Mouse (Mus musculus) midbrain, embryonic 13.5 days (tissue): ENCODE results near the gene Fdxr. TPM values are rescaled to one million over a fixed set of nuclear protein-coding genes. Genes with fewer than 3 reads are reported as not detected.

Experiments
- ATAC-seq: fragments of 200-750 bp; cut with Nextera tagmentation; 2 replicates; pipeline ENCODE4 v1.8.0; 2017; ENCODE audit warnings: mild to moderate bottlenecking, moderate TSS enrichment, moderate library complexity
- H3K27ac ChIP-seq: fragments of 300-500 bp; sonication (generic); 2 replicates; pipeline ENCODE4 v1.5.1; 2015; ENCODE audit warnings: inconsistent platforms, mild to moderate bottlenecking, moderate library complexity
- H3K27me3 ChIP-seq: fragments of 300-500 bp; sonication (generic); 2 replicates; pipeline ENCODE4 v1.6.1; 2015; ENCODE audit warnings: mild to moderate bottlenecking, inconsistent platforms
- H3K36me3 ChIP-seq: fragments of 300-500 bp; sonication (generic); 2 replicates; pipeline ENCODE4 v1.6.1; 2015; ENCODE audit warnings: mild to moderate bottlenecking, inconsistent platforms
- H3K4me1 ChIP-seq: fragments of 300-500 bp; sonication (generic); replicated peaks from 2 replicates; pipeline ENCODE4 v1.6.1; 2015; ENCODE audit warnings: inconsistent platforms
- H3K4me2 ChIP-seq: fragments of 300-500 bp; sonication (generic); replicated peaks from 2 replicates; pipeline ENCODE4 v1.6.1; 2015; ENCODE audit warnings: moderate library complexity, mild to moderate bottlenecking, inconsistent platforms
- H3K4me3 ChIP-seq: fragments of 300-500 bp; sonication (generic); replicated peaks from 2 replicates; pipeline ENCODE4 v1.5.1; 2015; ENCODE audit warnings: mild to moderate bottlenecking, inconsistent platforms
- H3K9ac ChIP-seq: fragments of 300-500 bp; sonication (generic); replicated peaks from 2 replicates; pipeline ENCODE4 v1.6.1; 2015; ENCODE audit warnings: mild to moderate bottlenecking, inconsistent platforms
- H3K9me3 ChIP-seq: fragments of 300-500 bp; sonication (generic); 2 replicates; pipeline ENCODE4 v1.6.1; 2016; ENCODE audit warnings: mild to moderate bottlenecking, inconsistent platforms
- WGBS: fragments of 180-500 bp; shearing (Covaris S2); methylation state at CpG from one replicate; pipeline ENCODE4 v1.1.7; 2015; 5-methylcytosine and 5-hydroxymethylcytosine counted together
- polyA plus RNA-seq: library from polyadenylated mRNA; unstranded; fragments of >200 nt; fragmentation: Nextera tagmentation; extraction: Ambion mirVana; gene quantifications from 2 replicates; pipeline ENCODE4 v1.2.1, GENCODE M21; 2015

The Fdxr gene
- polyA plus RNA-seq, 1 experiment from 2014 or later: 24.1 TPM

GRCm38 (mm10) chr11:115264862-115265668, 11.8 kb downstream of the Fdxr start:
- 6% methylated on average over 39 of the region's 39 CpGs for WGBS
- H3K9ac ChIP-seq: no peak overlapping the region
- H3K4me1 ChIP-seq: peaks cover 26% of the 10 kb centered on the region
- no peaks in the 10 kb centered on the region for H3K9me3 ChIP-seq
- peak overlapping the region; percentile 51 for H3K4me2 ChIP-seq
- H3K27ac ChIP-seq: no peak overlapping the region
- H3K36me3 ChIP-seq: peaks cover 21% of the 10 kb centered on the region
- peak overlapping the region; percentile 24 for H3K4me3 ChIP-seq
- ATAC-seq: 0 out of 2 replicates have a peak, but pooled peaks have one; percentile 34
- H3K27me3 ChIP-seq: peaks cover 96% of the 10 kb centered on the region

- Histone ChIP-seq H3K4me2 (no peak overlapping the region), H3K9ac (no peak overlapping the region), H3K27me3 (peaks cover 99% of the 10 kb centered on the region), H3K4me1 (peaks cover 25% of the 10 kb centered on the region), H3K27ac (no peak overlapping the region), H3K9me3 (no peaks in the 10 kb centered on the region), H3K36me3 (peaks cover 17% of the 10 kb centered on the region), H3K4me3 (no peak overlapping the region)
- ATAC-seq: no peak
- WGBS: 68% methylated on average over 7 of the region's 7 CpGs
Observed at GRCm38 (mm10) chr11:115264136-115264861, 12.6 kb downstream of the Fdxr start.

- Histone ChIP-seq H3K27me3 (peaks cover 99% of the 10 kb centered on the region), H3K27ac (no peak overlapping the region), H3K4me1 (peaks cover 29% of the 10 kb centered on the region), H3K9ac (no peak overlapping the region), H3K4me2 (no peak overlapping the region), H3K9me3 (no peaks in the 10 kb centered on the region), H3K36me3 (peaks cover 3% of the 10 kb centered on the region), H3K4me3 (no peak overlapping the region)
- no peak for ATAC-seq
- 82% methylated on average over 11 of the region's 11 CpGs for WGBS
Observed at GRCm38 (mm10) chr11:115262954-115263353, 13.9 kb downstream of the Fdxr start.

- ATAC-seq: no peak
- no peak overlapping the region for H3K4me2 ChIP-seq
- no peak overlapping the region for H3K9ac ChIP-seq
- H3K4me1 ChIP-seq: peaks cover 7% of the 10 kb centered on the region
- H3K27me3 ChIP-seq: peaks cover 98% of the 10 kb centered on the region
- H3K9me3 ChIP-seq: no peaks in the 10 kb centered on the region
- no peak overlapping the region for H3K4me3 ChIP-seq
- no peak overlapping the region for H3K27ac ChIP-seq
- 78% methylated on average over 4 of the region's 4 CpGs for WGBS
- no peaks in the 10 kb centered on the region for H3K36me3 ChIP-seq
Observed at GRCm38 (mm10) chr11:115259134-115259533, 17.7 kb downstream of the Fdxr start.

GRCm38 (mm10) chr11:115257775-115258510, 18.9 kb downstream of the Fdxr start:
- Histone ChIP-seq H3K4me1 (peaks cover 7% of the 10 kb centered on the region), H3K27ac (no peak overlapping the region), H3K9ac (no peak overlapping the region), H3K4me2 (peak overlapping the region; percentile 44), H3K36me3 (no peaks in the 10 kb centered on the region), H3K9me3 (no peaks in the 10 kb centered on the region), H3K27me3 (peaks cover 95% of the 10 kb centered on the region), H3K4me3 (peak overlapping the region; percentile 28)
- 15% methylated on average over 59 of the region's 59 CpGs for WGBS
- ATAC-seq: no peak

GRCm38 (mm10) chr11:115251258-115251657, 25.6 kb downstream of the Fdxr start:
- WGBS: 54% methylated on average over 3 of the region's 3 CpGs
- H3K9me3 ChIP-seq: no peaks in the 10 kb centered on the region
- H3K27me3 ChIP-seq: peaks cover 90% of the 10 kb centered on the region
- no peak overlapping the region for H3K4me3 ChIP-seq
- ATAC-seq: no peak
- H3K27ac ChIP-seq: no peak overlapping the region
- no peaks in the 10 kb centered on the region for H3K36me3 ChIP-seq
- H3K4me2 ChIP-seq: no peak overlapping the region
- no peak overlapping the region for H3K9ac ChIP-seq
- peaks cover 42% of the 10 kb centered on the region for H3K4me1 ChIP-seq

GRCm38 (mm10) chr11:115250405-115251090, 26.3 kb downstream of the Fdxr start:
- Histone ChIP-seq H3K9me3 (no peaks in the 10 kb centered on the region), H3K4me1 (peaks cover 49% of the 10 kb centered on the region), H3K4me2 (peak overlapping the region; percentile 94), H3K27ac (no peak overlapping the region), H3K4me3 (peak overlapping the region; percentile 50), H3K9ac (peak overlapping the region; percentile 67), H3K27me3 (peaks cover 84% of the 10 kb centered on the region), H3K36me3 (no peaks in the 10 kb centered on the region)
- under 1% methylated on average over 27 of the region's 36 CpGs for WGBS
- peak; percentile 41; the same call in 1 of the 2 replicates for ATAC-seq

- no peak; the same call in 1 of the 2 replicates for ATAC-seq
- WGBS: 4% methylated on average over 62 of the region's 63 CpGs
- Histone ChIP-seq H3K4me1 (peaks cover 53% of the 10 kb centered on the region), H3K9me3 (no peaks in the 10 kb centered on the region), H3K27ac (no peak overlapping the region), H3K4me2 (peak overlapping the region; percentile 94), H3K4me3 (peak overlapping the region; percentile 50), H3K27me3 (peaks cover 78% of the 10 kb centered on the region), H3K36me3 (peaks cover 5% of the 10 kb centered on the region), H3K9ac (peak overlapping the region; percentile 67)
Observed at GRCm38 (mm10) chr11:115249721-115250404, 27.0 kb downstream of the Fdxr start.

- no peaks in the 10 kb centered on the region for H3K9me3 ChIP-seq
- H3K36me3 ChIP-seq: peaks cover 23% of the 10 kb centered on the region
- no peak overlapping the region for H3K4me3 ChIP-seq
- ATAC-seq: no peak
- 69% methylated on average over 6 of the region's 6 CpGs for WGBS
- no peak overlapping the region for H3K27ac ChIP-seq
- no peak overlapping the region for H3K4me2 ChIP-seq
- H3K9ac ChIP-seq: no peak overlapping the region
- peaks cover 53% of the 10 kb centered on the region for H3K4me1 ChIP-seq
- peaks cover 66% of the 10 kb centered on the region for H3K27me3 ChIP-seq
Observed at GRCm38 (mm10) chr11:115247945-115248344, 28.9 kb downstream of the Fdxr start.

GRCm38 (mm10) chr11:115247240-115247639, 29.6 kb downstream of the Fdxr start:
- peaks cover 56% of the 10 kb centered on the region for H3K4me1 ChIP-seq
- H3K27me3 ChIP-seq: peaks cover 59% of the 10 kb centered on the region
- H3K9ac ChIP-seq: no peak overlapping the region
- H3K27ac ChIP-seq: no peak overlapping the region
- H3K36me3 ChIP-seq: peaks cover 23% of the 10 kb centered on the region
- H3K4me3 ChIP-seq: no peak overlapping the region
- H3K9me3 ChIP-seq: no peaks in the 10 kb centered on the region
- no peak for ATAC-seq
- H3K4me2 ChIP-seq: no peak overlapping the region
- 16% methylated on average over 3 of the region's 3 CpGs for WGBS

- no peak overlapping the region for H3K27ac ChIP-seq
- H3K9me3 ChIP-seq: no peaks in the 10 kb centered on the region
- H3K27me3 ChIP-seq: peaks cover 52% of the 10 kb centered on the region
- no peak overlapping the region for H3K4me2 ChIP-seq
- no peak overlapping the region for H3K9ac ChIP-seq
- 72% methylated on average over 8 of the region's 8 CpGs for WGBS
- H3K36me3 ChIP-seq: peaks cover 26% of the 10 kb centered on the region
- H3K4me3 ChIP-seq: no peak overlapping the region
- no peak for ATAC-seq
- peaks cover 56% of the 10 kb centered on the region for H3K4me1 ChIP-seq
Observed at GRCm38 (mm10) chr11:115246386-115246785, 30.5 kb downstream of the Fdxr start.
